Mouse (Mus musculus) megakaryocyte, embryonic 14.5 days (primary cell): Measurements from ENCODE around the gene Dcakd.

Experiments used
- FLI1 ChIP-seq: IDR thresholded peaks from 2 replicates; pipeline ENCODE4 v1.6.1; 2012; ENCODE audit warnings: low read length, inconsistent platforms, mixed read lengths
- GATA1 ChIP-seq: IDR thresholded peaks from 3 replicates; pipeline ENCODE4 v1.6.1; 2012; ENCODE audit warnings: mixed read lengths, low read length, inconsistent platforms, borderline replicate concordance

DNA sequence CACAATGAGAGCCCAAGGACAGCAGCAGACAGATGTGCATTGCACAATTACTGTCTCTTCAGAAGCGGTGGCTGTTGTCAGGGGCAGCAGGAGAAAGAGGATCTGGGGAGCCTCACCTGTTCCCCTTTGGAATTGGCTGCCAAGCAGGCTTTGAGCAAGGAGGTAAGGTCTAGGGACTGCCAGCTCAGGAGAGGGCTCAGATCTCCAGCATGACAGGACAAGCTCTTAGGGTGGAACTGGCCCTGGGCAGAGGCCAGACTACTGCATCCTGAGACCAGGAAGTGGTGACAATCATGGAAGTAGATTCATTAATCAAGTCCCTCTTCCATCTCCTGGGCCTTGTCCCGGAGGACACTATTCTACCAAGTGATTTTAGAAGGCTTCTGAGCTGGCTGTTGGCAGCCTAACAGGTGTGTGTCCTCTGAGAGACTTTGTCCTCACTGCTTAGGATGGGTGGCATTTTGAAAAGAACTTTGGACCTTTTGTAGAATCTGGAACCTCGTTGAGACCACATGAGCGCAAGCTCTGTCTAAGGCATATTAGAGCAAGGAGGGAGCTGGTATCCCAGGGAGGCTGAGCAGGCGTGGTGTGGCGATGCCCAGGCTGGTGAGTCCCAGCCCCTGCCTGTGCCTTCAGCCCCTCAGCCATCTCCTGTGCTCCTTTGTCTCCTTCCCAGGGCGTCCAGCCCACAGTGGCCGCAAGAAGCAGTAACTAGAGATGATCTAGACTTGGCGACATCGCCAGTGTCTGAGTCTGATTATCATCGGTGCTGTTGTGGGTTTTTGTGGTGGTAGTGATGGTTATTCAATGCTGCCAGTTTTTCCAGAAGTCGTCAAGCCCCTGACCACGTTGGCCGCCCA lies 38.3 kb upstream of the Dcakd start:
- TF ChIP-seq GATA1 (no peak), FLI1 (no peak)
